Mouse (Mus musculus): ENCODE measurements around the gene Spint1.

GRCm38 (mm10) chr2:119293776-119294390 is 56.7 kb downstream of the Spint1 start:
- TF ChIP-seq CTCF (IDR thresholded peaks at IDR 0.05; ENCODE audit: control insufficient read depth, insufficient read depth, insufficient read length) (no peak), USF1 (IDR thresholded peaks at IDR 0.05; ENCODE audit: low read depth) (no peak), MAX (IDR thresholded peaks at IDR 0.05) (no peak), MYOG (IDR thresholded peaks at IDR 0.05; ENCODE audit: control insufficient read depth, extremely low read depth, insufficient read length) (no peak), MYOD1 (IDR thresholded peaks at IDR 0.05; ENCODE audit: control insufficient read depth, insufficient read length, low read depth) (no peak), CEBPB (IDR thresholded peaks at IDR 0.05; ENCODE audit: low read depth) (no peak)

Data from C2C12 (cell line).